11 mouse cellular contexts compared by ENCODE assay signal in the genomic region with DNA sequence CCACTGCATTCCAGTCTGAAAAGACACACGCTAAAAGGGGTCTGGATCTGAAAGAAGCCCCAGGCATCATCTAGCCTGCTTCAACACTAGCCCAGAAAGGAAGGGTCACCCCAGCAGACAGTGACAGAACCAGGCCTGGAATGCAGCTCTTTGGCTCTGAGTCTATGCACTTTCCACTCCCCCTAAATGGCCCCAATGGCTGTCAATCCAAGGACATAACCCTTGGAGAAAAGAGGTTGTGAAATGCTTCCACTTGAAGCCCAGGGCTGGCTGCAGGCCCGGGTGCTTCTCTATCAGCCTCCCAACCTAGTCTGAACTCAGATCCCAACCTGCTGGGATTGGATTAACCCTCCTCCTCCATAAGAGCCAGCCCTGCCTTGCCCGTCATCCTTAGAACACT.
A peak's percentile ranks its signal among the peaks of the same experiment; 100 is the strongest.
DNase-seq lines count a peak whose midpoint lies in the region; ATAC-seq and TF ChIP-seq lines count a peak whose summit lies in the region.
"Had no signal": no experiment of that assay in that cellular context is flagged by ENCODE, and none has a peak within 500 bp of the region (broad histone marks: within the 10 kb centered on the region; RNA-seq: fewer than 3 reads in every experiment).

No protein-coding gene starts in this region.

- H3K9ac ChIP-seq in kidney, embryonic 14.5 days (ENCODE audit: low read depth, low read length), result no peak overlapping the region
- no peak overlapping the region for H3K9ac ChIP-seq in intestine, postnatal 0 days (ENCODE audit: low read depth, low read length)
- H3K9ac ChIP-seq: limb, embryonic 13.5 days; neural tube, embryonic 12.5 days had no signal

- H3K27me3 ChIP-seq in kidney, embryonic 14.5 days (ENCODE audit: control insufficient read depth, insufficient read depth, low read length), result no peaks in the 10 kb centered on the region
- H3K27me3 ChIP-seq in intestine, postnatal 0 days (replicated peaks; ENCODE audit: control insufficient read depth, insufficient read depth, low read length), result no peaks in the 10 kb centered on the region
- H3K27me3 ChIP-seq: limb, embryonic 13.5 days; neural tube, embryonic 12.5 days had no signal

- H3K4me1 ChIP-seq in kidney, embryonic 14.5 days (ENCODE audit: control insufficient read depth, insufficient read depth, low read length), result no peaks in the 10 kb centered on the region
- no peaks in the 10 kb centered on the region for H3K4me1 ChIP-seq in intestine, postnatal 0 days (replicated peaks; ENCODE audit: control insufficient read depth, insufficient read depth, low read length)
- H3K4me1 ChIP-seq: limb, embryonic 13.5 days; neural tube, embryonic 12.5 days had no signal

- intact Hi-C loops in heart, postnatal 10 days (cut with DNase I), result loop anchor here (10.0 kb wide), 1 partner anchor 188 kb away; no protein-coding TSS in a partner anchor

- H3K4me3 ChIP-seq in kidney, embryonic 14.5 days (ENCODE audit: low read length), result no peak overlapping the region
- no peak overlapping the region for H3K4me3 ChIP-seq in intestine, postnatal 0 days (ENCODE audit: low read depth, low read length)
- H3K4me3 ChIP-seq: limb, embryonic 13.5 days; neural tube, embryonic 12.5 days had no signal

- H3K36me3 ChIP-seq in kidney, embryonic 14.5 days (ENCODE audit: control insufficient read depth, insufficient read depth, low read length), result no peaks in the 10 kb centered on the region
- H3K36me3 ChIP-seq in intestine, postnatal 0 days (ENCODE audit: control insufficient read depth, insufficient read depth), result no peaks in the 10 kb centered on the region
- H3K36me3 ChIP-seq: limb, embryonic 13.5 days; neural tube, embryonic 12.5 days had no signal

- H3K9me3 ChIP-seq in kidney, embryonic 14.5 days (ENCODE audit: control insufficient read depth, low read length), result no peaks in the 10 kb centered on the region
- no peaks in the 10 kb centered on the region for H3K9me3 ChIP-seq in intestine, postnatal 0 days (ENCODE audit: control insufficient read depth)
- H3K9me3 ChIP-seq: limb, embryonic 13.5 days; neural tube, embryonic 12.5 days had no signal

- H3K27ac ChIP-seq in kidney, embryonic 14.5 days (ENCODE audit: low read depth, low read length), result no peak overlapping the region
- no peak overlapping the region for H3K27ac ChIP-seq in intestine, postnatal 0 days (ENCODE audit: low read depth, low read length)
- H3K27ac ChIP-seq: limb, embryonic 13.5 days; neural tube, embryonic 12.5 days had no signal

- H3K4me2 ChIP-seq in kidney, embryonic 14.5 days (replicated peaks; ENCODE audit: low read depth, low read length), result no peak overlapping the region
- H3K4me2 ChIP-seq in intestine, postnatal 0 days (replicated peaks; ENCODE audit: low read depth), result no peak overlapping the region
- H3K4me2 ChIP-seq: limb, embryonic 13.5 days; neural tube, embryonic 12.5 days had no signal

- peak; percentile 7 to 11 for DNase-seq in kidney, postnatal 36 days
- peak; percentile 38 for DNase-seq in gastrocnemius, postnatal 10 days
- peak; percentile 83 to 88 for DNase-seq in heart, postnatal 10 days
- DNase-seq in ovary, postnatal 14 days (ENCODE audit: low spot score), result peak; percentile 20
- no peak for DNase-seq in B cell, adult 2 months
- no peak for DNase-seq in cerebellum, postnatal 36 days
- DNase-seq: cerebellum, postnatal 14 days had no signal

- ATAC-seq in kidney, embryonic 14.5 days (ENCODE audit: low FRiP score, low TSS enrichment), result no peak
- no peak for ATAC-seq in intestine, postnatal 0 days

- 74% methylated on average over 3 of the region's 3 CpGs for WGBS in kidney, embryonic 14.5 days
- 72% methylated on average over 3 of the region's 3 CpGs for WGBS in intestine, postnatal 0 days

- no peak for TF ChIP-seq CTCF in intestine, postnatal 0 days (IDR thresholded peaks at IDR 0.05; ENCODE audit: low read depth)

Comparison
In these comparisons a context has a peak if more than half of its experiments do, and no peak if none do; other contexts are left out.
1. DNase-seq: peak in kidney, postnatal 36 days (2 of 2), gastrocnemius, postnatal 10 days (single experiment), heart, postnatal 10 days (2 of 2) and ovary, postnatal 14 days (single experiment); none in B cell, adult 2 months (0 of 2) and cerebellum, postnatal 36 days (0 of 2).